Mouse (Mus musculus): ENCODE measurements at regions not wholly inside any gene's neighbourhood (a gene's known extent, or its start where the extent isn't known, plus 50 kb on each side); places are given as distances from the start of the nearest gene placed in this dataset.

GRCm38 (mm10) chr6:141141016-141141415 is 108.1 kb upstream of the Pde3a start:
- DNase-seq (ENCODE audit: low spot score in 2 of 2) = no peak

DNA sequence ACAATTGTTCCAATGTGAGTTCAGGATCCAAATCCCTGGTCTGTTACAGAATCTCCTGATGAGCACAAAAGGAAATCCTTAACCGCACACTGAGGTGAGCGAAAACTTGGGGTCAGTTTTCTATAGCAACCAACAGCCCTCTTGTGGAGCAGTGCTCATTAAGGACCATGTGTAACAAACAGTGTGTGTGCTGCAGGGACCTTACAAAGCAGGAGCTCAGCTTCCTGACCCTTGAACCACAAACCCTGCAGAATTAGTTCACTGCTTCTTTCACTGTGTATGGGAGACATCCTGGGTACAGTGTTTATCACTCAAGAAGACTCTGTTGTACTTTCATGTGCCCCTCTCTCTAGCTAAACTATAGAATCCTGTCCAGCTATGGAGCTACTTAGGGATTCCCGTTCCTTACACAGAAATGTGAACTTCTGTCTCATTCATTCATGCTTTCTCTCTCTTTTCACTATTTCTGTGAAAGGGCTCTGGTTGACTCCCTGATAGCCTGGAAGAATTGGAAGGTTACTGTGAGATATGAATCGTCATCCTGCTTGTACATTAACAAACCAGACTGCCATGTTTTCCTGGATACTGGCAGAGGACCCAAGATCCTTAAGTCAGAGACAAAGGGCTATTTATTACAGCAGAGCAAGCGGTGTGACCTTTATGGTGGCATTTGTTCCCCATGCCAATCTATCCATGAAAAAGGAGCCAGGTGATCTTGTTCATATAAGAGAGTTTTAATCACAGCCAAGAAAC is 100.5 kb upstream of the Pde3a start:
- no peak for DNase-seq (ENCODE audit: low spot score in 2 of 2)

DNA sequence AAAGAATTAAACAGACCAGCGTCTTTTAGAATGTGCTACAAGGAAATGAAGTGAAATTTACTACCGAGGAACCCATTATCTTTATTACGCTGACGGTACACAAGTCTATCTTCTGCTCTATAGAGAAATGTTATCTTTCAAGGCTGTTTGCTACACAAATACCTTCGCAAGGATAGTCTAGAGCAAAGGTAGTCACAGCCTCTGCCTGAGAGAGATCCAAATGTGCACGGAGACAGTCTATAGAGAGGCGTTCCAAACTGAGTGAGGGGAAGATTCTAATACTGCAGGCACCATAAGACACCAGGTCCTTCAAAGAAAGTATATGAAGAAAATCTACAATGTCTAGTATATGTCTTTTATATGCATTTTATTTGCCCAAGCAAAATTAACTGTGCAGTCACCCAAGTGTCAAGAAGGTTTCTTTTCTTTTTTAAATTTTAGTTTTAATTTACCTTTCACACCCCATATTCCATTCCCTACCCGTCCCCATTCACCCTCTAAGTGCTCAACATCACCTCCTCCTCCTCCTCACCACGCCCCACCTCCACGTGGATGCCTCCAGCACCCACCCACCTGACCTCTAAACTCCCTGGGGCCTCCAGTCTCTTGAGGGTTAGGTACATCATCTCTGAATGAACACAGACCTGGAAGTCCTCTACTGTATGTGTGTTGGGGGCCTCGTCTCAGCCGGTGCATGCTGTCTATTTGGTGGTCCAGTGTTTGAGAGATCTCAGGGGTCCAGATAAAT is 99.7 kb upstream of the Pde3a start:
- DNase-seq (ENCODE audit: low spot score in 2 of 2) = no peak

DNA sequence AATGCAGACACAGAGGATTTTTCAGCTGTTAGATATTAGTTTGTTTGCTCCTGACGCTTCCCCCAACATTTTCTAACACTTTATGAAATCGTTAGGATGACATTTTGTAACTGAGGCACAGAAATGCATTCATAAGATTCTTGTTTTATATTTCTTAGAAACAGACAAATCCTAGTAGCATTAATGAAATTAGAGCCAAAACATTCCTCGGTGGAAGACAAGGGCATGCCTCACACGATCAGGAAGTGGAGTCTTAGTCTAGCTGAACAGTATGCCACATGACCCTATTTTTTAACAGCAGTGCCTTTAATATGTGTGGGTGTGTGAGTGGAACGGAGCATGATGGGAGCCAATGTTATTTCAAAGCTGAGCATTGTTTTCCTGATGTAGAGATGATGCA is 89.7 kb upstream of the Pde3a start:
- no peak for DNase-seq (ENCODE audit: low spot score in 2 of 2)

- no peak for DNase-seq (ENCODE audit: low spot score in 2 of 2)
Observed at GRCm38 (mm10) chr6:141161626-141162233, 87.3 kb upstream of the Pde3a start.

DNA sequence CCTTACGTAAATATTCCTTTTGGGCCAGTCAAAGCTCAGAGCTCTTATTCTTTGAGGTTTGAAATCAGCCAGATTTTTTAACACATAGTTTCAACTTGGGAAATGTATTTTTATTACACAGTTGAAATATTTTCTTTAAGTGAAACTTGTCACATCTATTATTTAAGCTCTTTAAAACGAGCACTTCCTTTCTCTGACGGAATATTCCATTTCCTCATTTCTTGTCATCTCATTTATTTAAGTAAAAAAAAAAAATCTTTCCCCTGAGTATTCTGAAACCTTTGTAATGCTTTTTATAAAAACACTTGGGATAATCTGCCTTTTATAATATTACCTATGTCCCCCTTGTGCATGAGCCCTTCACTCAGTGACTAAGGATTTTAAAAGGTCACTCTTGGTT is 81.8 kb upstream of the Pde3a start:
- no peak for DNase-seq (ENCODE audit: low spot score in 2 of 2)

DNA sequence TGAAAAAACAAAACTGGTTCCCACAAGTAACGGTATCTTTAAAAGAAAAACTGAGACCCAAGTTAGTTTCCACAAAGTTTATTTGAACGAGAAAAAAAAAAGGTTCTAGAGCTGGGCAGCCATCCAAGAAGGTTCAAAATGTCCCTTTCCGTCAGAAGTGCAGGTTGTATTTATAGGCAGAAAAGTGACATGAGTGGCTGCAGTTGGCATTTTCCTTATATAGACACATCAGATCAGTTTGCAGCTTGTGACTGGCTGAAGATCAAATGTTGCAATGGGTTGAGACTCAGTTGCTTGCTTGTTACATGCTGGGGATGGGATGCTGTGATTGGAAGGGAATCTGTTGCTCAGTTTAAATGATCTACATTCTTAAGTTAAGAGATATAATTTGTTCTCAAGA is 80.7 kb upstream of the Pde3a start:
- DNase-seq (ENCODE audit: low spot score in 2 of 2) = no peak

DNA sequence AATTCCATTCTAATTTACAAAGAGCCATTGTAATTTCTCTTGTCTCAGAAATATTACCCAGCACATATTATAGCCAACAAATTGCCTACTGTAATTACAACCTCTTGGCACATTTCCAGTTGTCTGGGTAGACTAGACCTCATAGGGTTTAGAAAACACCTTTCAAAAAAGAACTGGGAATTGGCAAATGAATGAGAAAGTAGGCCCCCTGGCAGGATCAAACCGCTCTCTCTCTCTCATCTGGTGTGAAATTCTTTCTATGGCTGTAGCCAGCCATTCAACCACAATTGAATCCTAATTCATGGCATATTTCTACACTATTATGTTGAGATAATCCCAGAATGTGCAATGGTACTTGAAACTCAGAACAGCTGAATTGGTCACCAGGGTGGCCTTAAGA is 65.3 kb upstream of the Pde3a start:
- no peak for DNase-seq (ENCODE audit: low spot score in 2 of 2)

- DNase-seq (ENCODE audit: low spot score in 2 of 2) = no peak
Observed at GRCm38 (mm10) chr6:141188036-141188435, 61.0 kb upstream of the Pde3a start.

GRCm38 (mm10) chr6:141189093-141189492 is 60.0 kb upstream of the Pde3a start:
- DNase-seq (ENCODE audit: low spot score in 2 of 2) = no peak

DNA sequence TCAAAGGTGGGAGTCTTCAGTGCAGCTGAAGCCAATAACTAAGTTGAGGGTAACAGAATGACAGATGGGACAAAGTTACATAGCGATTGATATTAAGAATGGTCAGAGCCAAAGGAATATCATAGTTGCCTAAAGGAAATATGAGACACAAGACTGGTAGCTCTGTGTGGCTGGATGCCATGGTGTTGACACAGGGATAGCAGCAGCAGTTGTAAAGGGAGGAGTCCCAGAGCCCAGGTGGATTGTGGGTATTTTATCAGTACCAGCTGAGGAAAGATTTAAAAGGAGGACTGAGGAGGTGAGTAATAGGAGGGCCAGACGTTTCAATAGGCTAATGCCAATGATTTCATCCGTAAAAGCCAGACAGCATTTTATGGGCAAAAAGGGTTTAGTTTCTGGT is 59.4 kb upstream of the Pde3a start:
- no peak for DNase-seq (ENCODE audit: low spot score in 2 of 2)

DNA sequence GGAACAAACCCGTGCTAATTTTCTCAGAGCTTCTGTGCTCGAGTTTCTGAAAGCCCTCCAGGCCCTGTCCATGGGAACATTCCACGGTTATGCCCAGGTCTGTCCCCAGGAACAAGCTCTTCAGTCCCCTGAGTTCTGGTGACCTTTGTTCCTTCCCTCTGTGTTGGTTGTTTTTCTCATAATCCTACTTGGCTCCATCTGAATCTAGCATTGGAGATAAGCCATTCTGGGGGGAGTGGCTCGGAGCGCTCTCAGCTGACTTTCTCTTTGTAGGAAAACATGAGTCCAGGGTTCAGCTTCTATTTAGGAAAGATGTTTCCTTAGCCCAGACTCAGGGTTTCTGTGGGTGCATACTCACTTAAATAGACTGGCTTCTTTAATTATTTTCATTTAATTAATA is 58.7 kb upstream of the Pde3a start:
- DNase-seq (ENCODE audit: low spot score in 2 of 2) = no peak

- no peak for DNase-seq (ENCODE audit: low spot score in 2 of 2)
Observed at GRCm38 (mm10) chr6:141197501-141197900, 51.6 kb upstream of the Pde3a start.

All from spleen, postnatal 14 days (tissue).